Mouse (Mus musculus): ENCODE data around the gene Kat2b.
A peak's percentile ranks its signal among the peaks of the same experiment; 100 is the strongest.
"Not testable (repeated sequence)": the region's sequence is repeated elsewhere in the genome, so short reads cannot be mapped to it uniquely, and the experiment has no call there.

The Kat2b gene

GRCm38 (mm10) chr17:53569829-53570228 lies 3.2 kb downstream of the Kat2b start:
- DNase-seq (ENCODE audit: low spot score), result peak; percentile 76

DNA sequence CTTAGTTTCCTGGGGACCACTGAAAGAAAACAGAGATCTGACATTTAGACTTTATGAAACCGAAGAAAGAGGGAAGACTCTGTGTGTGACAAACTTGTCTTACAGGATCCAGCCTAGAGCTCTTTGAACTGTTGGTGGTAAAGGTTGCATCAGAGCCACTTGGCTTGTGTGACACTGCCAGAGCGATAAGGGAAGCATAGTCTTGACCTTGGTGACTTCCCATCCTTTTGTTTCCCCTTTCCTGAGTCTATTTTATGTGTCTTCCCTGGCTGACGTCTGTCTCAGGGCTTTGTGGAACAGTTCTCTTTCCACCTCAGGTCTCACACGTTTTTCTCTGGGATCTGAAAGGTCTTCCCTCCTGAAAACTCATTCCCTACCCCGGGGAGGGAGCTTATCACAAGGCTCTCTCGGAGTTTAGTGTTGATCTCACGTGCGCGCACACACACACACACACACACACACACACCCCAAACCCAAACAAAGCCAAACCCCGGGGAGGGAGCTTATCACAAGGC lies 3.8 kb downstream of the Kat2b start:
- peak; percentile 64 for DNase-seq (ENCODE audit: low spot score)

DNA sequence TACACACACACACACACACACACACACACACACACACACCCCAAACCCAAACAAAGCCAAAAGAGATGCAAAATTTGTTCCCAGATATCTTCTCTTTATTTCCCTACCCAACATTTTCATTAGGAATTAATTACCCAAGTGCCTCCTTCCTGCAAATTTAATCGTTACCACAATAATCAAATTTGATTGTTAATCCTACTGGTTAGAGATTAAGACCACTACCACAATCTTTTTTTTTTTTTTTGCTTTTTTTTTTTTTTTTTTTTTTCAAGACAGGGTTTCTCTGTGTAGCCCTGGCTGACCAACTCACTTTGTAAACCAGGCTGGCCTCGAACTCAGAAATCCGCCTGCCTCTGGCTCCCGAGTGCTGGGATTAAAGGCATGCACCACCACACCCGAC lies 4.3 kb downstream of the Kat2b start:
- DNase-seq (ENCODE audit: low spot score), result not testable (repeated sequence)

DNA sequence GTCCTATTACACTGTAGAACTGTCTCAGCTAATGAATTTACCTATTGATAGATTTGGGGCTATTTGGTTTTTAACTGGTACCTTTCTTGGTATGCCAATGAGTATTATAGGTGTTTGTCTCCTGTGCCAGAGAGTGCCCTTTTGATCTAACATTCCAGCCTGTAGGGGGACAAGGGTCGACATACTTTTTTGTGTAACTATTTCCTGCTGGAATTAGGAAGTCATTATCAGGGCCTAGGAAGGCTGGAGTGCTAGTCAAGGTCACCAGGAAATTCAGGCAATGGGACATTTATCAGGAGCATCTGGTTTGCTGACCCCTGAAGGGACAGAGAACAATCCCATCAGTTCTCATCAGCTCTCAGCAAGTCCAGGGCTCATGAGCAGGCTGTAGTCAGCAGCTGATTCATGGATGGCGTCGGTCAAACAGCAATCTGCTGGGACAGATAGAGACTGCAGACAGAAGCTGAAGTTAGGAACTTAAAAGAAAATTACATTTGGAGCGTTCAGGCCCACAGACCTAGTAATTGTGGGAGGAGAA lies 6.4 kb downstream of the Kat2b start:
- no peak for DNase-seq (ENCODE audit: low spot score)

- DNase-seq (ENCODE audit: low spot score), result no peak
Measured at GRCm38 (mm10) chr17:53577151-53577550, 10.5 kb downstream of the Kat2b start.

DNA sequence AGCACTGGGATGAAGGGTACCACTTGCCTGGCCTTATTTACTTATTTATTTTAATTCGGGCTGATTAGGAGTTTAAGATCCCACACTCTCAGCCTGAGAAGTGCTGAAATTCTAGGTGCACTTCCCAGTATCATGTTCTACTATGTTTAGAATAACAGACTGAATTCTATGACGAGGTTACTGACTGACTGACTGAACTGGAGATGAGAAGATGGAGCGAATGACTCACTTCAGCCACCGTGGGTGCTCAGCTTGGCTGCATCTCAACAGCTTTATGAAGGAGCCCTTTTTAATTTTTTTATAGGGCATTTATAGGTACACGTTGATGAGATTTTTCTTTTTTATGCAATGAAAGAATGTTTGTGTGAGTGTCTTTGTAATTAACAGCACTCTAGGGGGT lies 11.1 kb downstream of the Kat2b start:
- no peak for DNase-seq (ENCODE audit: low spot score)

DNA sequence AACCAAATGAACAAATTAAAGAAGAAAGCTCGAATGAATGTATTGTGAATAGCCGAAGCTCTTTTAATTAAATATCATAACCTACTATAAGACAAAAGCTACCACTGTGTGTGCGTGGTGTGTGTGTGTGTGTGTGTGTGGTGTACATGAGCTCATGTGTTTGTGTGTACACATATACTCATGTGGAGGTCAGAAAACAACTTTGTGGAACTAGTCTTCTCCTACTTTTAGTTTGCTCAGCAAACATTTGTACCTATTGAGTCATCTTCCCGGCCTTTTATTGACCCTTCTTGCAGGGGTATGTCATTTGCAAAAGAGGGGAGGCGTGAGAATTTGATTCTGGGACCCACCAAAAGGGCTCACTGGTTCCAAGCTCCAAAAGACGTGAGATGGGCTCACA lies 11.6 kb downstream of the Kat2b start:
- DNase-seq (ENCODE audit: low spot score), result no peak

- no peak for DNase-seq (ENCODE audit: low spot score)
Measured at GRCm38 (mm10) chr17:53578776-53579175, 12.1 kb downstream of the Kat2b start.

GRCm38 (mm10) chr17:53579612-53580011 lies 13.0 kb downstream of the Kat2b start:
- DNase-seq (ENCODE audit: low spot score), result no peak

GRCm38 (mm10) chr17:53580237-53580636 lies 13.6 kb downstream of the Kat2b start:
- no peak for DNase-seq (ENCODE audit: low spot score)

- no peak for DNase-seq (ENCODE audit: low spot score)
Measured at GRCm38 (mm10) chr17:53582026-53582585, 15.4 kb downstream of the Kat2b start.

DNA sequence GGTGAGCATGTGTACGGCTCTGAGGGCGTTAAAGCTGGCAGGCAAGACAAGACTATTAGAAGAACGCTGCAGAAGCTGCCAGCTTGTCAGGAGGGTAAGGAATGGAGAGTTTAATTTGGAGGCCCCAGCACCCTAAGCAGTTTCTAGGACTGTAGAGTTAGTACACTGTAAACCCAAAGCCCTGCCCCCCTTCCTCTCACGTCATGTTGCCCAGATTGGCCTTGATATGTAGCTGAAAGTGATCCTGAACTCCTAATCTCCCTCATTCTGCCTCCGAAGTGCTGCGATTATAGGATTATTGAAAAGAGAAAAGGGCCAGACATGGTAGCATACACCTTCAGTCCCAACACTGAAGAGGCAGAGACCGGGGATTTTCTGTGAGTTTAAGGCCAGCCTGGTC lies 16.1 kb downstream of the Kat2b start:
- no peak for DNase-seq (ENCODE audit: low spot score)

- no peak for DNase-seq (ENCODE audit: low spot score)
Measured at GRCm38 (mm10) chr17:53583846-53584579, 17.4 kb downstream of the Kat2b start.

- DNase-seq (ENCODE audit: low spot score), result peak; percentile 69
Measured at GRCm38 (mm10) chr17:53587074-53587851, 20.6 kb downstream of the Kat2b start.

GRCm38 (mm10) chr17:53588097-53588855 lies 21.6 kb downstream of the Kat2b start:
- DNase-seq (ENCODE audit: low spot score), result no peak

- no peak for DNase-seq (ENCODE audit: low spot score)
Measured at GRCm38 (mm10) chr17:53590110-53590509, 23.4 kb downstream of the Kat2b start.

GRCm38 (mm10) chr17:53591910-53592309 lies 25.2 kb downstream of the Kat2b start:
- DNase-seq (ENCODE audit: low spot score), result no peak

DNA sequence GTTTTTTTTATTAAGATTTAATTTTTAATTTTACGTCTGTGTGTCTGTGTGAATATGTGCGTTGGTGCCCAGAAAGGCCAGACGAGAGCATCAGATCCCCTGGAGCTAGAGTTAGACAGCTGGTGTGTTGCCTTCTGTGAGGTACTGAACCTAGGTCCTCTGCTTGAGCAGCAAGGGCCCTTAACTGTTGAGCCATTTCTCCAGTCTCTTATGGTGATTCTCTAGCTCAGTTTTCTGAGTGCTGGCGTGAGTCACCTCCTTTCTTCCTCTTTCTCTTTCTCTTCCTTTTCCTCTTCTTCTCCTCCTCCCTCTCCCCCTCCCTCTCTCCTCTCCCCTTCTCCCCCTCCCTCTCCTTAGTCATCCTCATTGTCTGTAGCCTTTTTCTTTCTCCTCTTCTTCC lies 27.9 kb downstream of the Kat2b start:
- no peak for DNase-seq (ENCODE audit: low spot score)

- peak; percentile 44 for DNase-seq (ENCODE audit: low spot score)
Measured at GRCm38 (mm10) chr17:53595527-53595926, 28.9 kb downstream of the Kat2b start.

DNA sequence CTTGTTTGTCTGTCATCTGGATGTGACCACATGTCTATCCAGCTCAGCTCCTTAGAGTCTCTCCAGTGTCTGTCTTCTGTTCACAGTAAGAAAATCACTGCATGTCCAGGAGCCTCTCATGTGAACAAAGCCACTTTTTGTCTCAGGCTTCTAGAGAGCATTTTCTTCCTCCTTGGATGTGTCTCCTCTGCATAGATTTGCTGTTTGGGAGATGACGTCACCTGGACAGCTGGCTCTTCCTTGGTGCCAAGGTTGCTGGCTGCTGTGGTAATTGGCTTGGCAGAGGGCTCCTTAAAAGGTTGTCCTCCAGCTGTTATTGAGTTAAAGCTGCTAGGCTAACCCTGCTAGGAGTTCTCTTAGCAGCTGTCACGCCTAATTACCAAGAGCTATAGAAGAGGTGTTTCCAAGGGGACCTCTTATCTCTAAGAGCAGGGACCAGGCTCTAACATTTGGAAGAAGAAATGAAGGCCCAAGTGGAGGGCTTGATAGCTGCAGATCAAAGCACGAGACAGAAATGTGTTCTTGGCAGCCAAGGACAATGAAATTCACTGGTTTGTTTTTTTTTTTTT lies 29.7 kb downstream of the Kat2b start:
- peak; percentile 67 for DNase-seq (ENCODE audit: low spot score)

- DNase-seq (ENCODE audit: low spot score), result no peak
Measured at GRCm38 (mm10) chr17:53596941-53597790, 30.5 kb downstream of the Kat2b start.
